Mouse (Mus musculus) effector memory CD4-positive, alpha-beta T cell, adult 7 months (primary cell): Measurements from ENCODE around the gene Cacng5. TPM values are rescaled to one million over a fixed set of nuclear protein-coding genes. Genes with fewer than 3 reads are reported as not detected.

Experiments
- polyA plus RNA-seq: library from polyadenylated mRNA; unstranded; fragments of 100-300 nt; shearing (Covaris generic); gene quantifications from one replicate; pipeline ENCODE4 v1.2.1, GENCODE M21; 2017

Cacng5 gene
- 0.10 TPM for polyA plus RNA-seq

DNA sequence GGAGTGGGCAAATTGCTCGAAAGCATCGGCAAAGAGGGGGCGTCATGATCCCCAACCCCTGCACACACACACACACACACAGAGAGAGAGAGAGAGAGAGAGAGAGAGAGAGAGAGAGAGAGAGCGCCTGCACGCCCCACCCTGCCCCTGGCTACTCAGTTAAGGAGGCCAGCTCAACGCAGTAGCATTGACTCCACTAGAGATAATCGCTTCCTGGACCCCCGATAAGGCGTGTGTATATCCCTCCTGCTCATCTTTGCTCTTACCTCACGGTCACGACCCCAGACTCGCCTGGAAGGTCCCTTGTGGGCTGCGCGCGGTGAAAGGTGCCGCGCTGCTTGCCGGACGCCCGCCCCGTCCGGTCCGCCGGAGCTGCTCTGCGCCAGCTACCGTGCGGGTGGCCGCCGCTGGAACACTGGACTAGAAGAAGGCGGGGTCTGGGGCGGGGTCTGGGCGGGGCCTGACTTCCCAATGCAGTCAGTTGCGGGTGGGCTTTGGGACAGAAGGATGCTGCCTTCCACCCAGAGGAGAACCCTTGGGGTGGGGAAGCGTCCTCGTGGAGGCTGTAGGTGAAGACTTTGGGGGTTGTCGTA lies at the start of gene Cacng5:
Gene Cacng5, minus strand, starts transcription at position 422 of the 593 bp plus-strand sequence.

Other genes starting within 250 kb of the Cacng5 start
- gene Cacng1, start 198.5 kb downstream of the Cacng5 start, polyA plus RNA-seq: not detected
- not detected for gene Cacng4, start 120.5 kb downstream of the Cacng5 start, polyA plus RNA-seq